Mouse (Mus musculus): ENCODE measurements at regions not wholly inside any gene's neighbourhood (a gene's known extent, or its start where the extent isn't known, plus 50 kb on each side); places are given as distances from the start of the nearest gene placed in this dataset.
A peak's percentile ranks its signal among the peaks of the same experiment; 100 is the strongest.

- Histone ChIP-seq H3K36me3 (ENCODE audit: insufficient read depth) (no peaks in the 10 kb centered on the region), H3K9me3 (ENCODE audit: low read depth, low read length) (no peaks in the 10 kb centered on the region), H3K27me3 (ENCODE audit: insufficient read depth, low read length) (no peaks in the 10 kb centered on the region), H3K9ac (no peak overlapping the region), H3K27ac (ENCODE audit: low read depth) (0 out of 2 replicates have a peak overlapping the region, but pooled peaks have one; percentile 19), H3K4me3 (ENCODE audit: low read depth, low read length) (no peak overlapping the region), H3K4me1 (ENCODE audit: insufficient read depth) (no peaks in the 10 kb centered on the region), H3K4me2 (no peak overlapping the region)
- TF ChIP-seq CTCF (IDR thresholded peaks at IDR 0.05; ENCODE audit: low read depth): no peak
- 31% methylated on average over 7 of the region's 7 CpGs for WGBS
- ATAC-seq (ENCODE audit: insufficient read depth): peak; percentile 83
- DNase-seq: peak; percentile 83
These were observed 145.1 kb downstream of the Rpl10-ps3 start for GRCm38 (mm10) chr9:50199422-50200218.

GRCm38 (mm10) chr9:50192400-50193110 is 152.2 kb downstream of the Rpl10-ps3 start:
- H3K4me3 ChIP-seq (ENCODE audit: low read depth, low read length): no peak overlapping the region
- H3K4me1 ChIP-seq (ENCODE audit: insufficient read depth): peaks cover 12% of the 10 kb centered on the region
- H3K9me3 ChIP-seq (ENCODE audit: low read depth, low read length): no peaks in the 10 kb centered on the region
- TF ChIP-seq CTCF (IDR thresholded peaks at IDR 0.05; ENCODE audit: low read depth): no peak
- no peaks in the 10 kb centered on the region for H3K27me3 ChIP-seq (ENCODE audit: insufficient read depth, low read length)
- H3K4me2 ChIP-seq: no peak overlapping the region
- ATAC-seq (ENCODE audit: insufficient read depth): peak; percentile 93
- no peak overlapping the region for H3K9ac ChIP-seq
- H3K36me3 ChIP-seq (ENCODE audit: insufficient read depth): no peaks in the 10 kb centered on the region
- peak; percentile 88 for DNase-seq
- 33% methylated on average over 5 of the region's 5 CpGs for whole genome bisulfite sequencing
- H3K27ac ChIP-seq (ENCODE audit: low read depth): peak overlapping the region; percentile 19

- ATAC-seq (ENCODE audit: insufficient read depth) (no peak), DNase-seq (peak; percentile 41)
- no peak overlapping the region for H3K27ac ChIP-seq (ENCODE audit: low read depth)
- H3K4me3 ChIP-seq (ENCODE audit: low read depth, low read length): no peak overlapping the region
- no peak overlapping the region for H3K4me2 ChIP-seq
- no peak overlapping the region for H3K9ac ChIP-seq
- no peaks in the 10 kb centered on the region for H3K27me3 ChIP-seq (ENCODE audit: insufficient read depth, low read length)
- H3K9me3 ChIP-seq (ENCODE audit: low read depth, low read length): no peaks in the 10 kb centered on the region
- no peak for TF ChIP-seq CTCF (IDR thresholded peaks at IDR 0.05; ENCODE audit: low read depth)
- peaks cover 12% of the 10 kb centered on the region for H3K4me1 ChIP-seq (ENCODE audit: insufficient read depth)
- 19% methylated on average over 3 of the region's 3 CpGs for WGBS
- H3K36me3 ChIP-seq (ENCODE audit: insufficient read depth): no peaks in the 10 kb centered on the region
These were observed 153.6 kb downstream of the Rpl10-ps3 start for GRCm38 (mm10) chr9:50191136-50191535.

DNA sequence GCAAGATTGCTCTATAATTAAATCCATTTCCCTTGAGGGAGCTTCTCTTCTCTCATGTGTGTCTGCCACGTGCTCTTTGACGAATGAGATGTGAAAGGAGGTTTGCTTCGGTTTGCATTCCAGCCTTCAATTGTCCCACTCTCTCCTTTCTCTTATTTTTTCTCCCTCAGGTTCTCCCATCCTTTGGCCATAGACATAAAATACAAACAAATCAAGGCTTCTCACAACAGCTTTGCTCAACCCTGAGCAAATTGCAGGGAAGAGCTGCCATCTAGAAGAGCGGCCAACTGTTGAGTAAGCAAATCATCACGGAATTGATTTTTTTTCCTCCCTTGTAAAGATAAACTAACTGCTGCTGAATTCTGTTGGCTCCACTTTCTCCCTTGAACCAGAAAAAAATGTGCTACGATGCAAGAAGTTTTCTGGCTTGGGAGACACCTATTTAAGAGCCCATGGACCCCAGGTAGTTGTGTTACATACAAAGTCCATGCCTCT is 156.1 kb downstream of the Rpl10-ps3 start:
- peaks cover 12% of the 10 kb centered on the region for H3K4me1 ChIP-seq (ENCODE audit: insufficient read depth)
- no peak overlapping the region for H3K4me2 ChIP-seq
- 35% methylated on average over 6 of the region's 6 CpGs for WGBS
- H3K27ac ChIP-seq (ENCODE audit: low read depth): peak overlapping the region; percentile 42; the same call in 1 of the 2 replicates
- no peak overlapping the region for H3K9ac ChIP-seq
- H3K4me3 ChIP-seq (ENCODE audit: low read depth, low read length): no peak overlapping the region
- no peaks in the 10 kb centered on the region for H3K36me3 ChIP-seq (ENCODE audit: insufficient read depth)
- TF ChIP-seq CTCF (IDR thresholded peaks at IDR 0.05; ENCODE audit: low read depth): no peak
- no peaks in the 10 kb centered on the region for H3K9me3 ChIP-seq (ENCODE audit: low read depth, low read length)
- peak; percentile 46 for ATAC-seq (ENCODE audit: insufficient read depth)
- peak; percentile 86 for DNase-seq
- H3K27me3 ChIP-seq (ENCODE audit: insufficient read depth, low read length): no peaks in the 10 kb centered on the region

DNA sequence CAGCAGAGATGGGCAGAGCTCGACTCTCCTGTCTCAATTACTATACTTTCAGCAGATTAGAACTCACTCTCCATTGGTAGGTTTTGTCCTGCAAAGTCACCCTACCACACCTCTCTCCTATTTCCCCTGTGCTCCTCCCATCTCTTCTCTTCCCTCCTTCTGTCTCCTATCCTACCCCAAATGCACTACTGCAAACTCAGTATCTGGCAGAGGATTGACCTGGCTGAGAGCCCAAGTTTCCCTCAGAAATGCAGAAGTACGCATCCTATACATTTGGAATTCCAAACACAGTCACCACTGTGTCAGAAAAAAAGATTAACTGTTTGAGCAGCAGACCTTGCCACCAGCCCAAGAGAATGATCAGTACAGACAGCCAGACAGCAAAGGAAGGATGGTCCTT is 163.4 kb downstream of the Rpl10-ps3 start:
- Histone ChIP-seq H3K36me3 (ENCODE audit: insufficient read depth) (no peaks in the 10 kb centered on the region), H3K4me3 (ENCODE audit: low read depth, low read length) (no peak overlapping the region), H3K9me3 (ENCODE audit: low read depth, low read length) (no peaks in the 10 kb centered on the region), H3K9ac (no peak overlapping the region), H3K4me1 (ENCODE audit: insufficient read depth) (no peaks in the 10 kb centered on the region), H3K27me3 (ENCODE audit: insufficient read depth, low read length) (no peaks in the 10 kb centered on the region), H3K27ac (ENCODE audit: low read depth) (no peak overlapping the region), H3K4me2 (no peak overlapping the region)
- no peak for TF ChIP-seq CTCF (IDR thresholded peaks at IDR 0.05; ENCODE audit: low read depth)
- DNase-seq (peak; percentile 80), ATAC-seq (ENCODE audit: insufficient read depth) (peak; percentile 56; the same call in 1 of the 2 replicates)
- 33% methylated on average over 2 of the region's 2 CpGs for WGBS

GRCm38 (mm10) chr9:50176131-50176530 is 168.6 kb downstream of the Rpl10-ps3 start:
- no peak overlapping the region for H3K27ac ChIP-seq (ENCODE audit: low read depth)
- H3K4me1 ChIP-seq (ENCODE audit: insufficient read depth): no peaks in the 10 kb centered on the region
- H3K27me3 ChIP-seq (ENCODE audit: insufficient read depth, low read length): no peaks in the 10 kb centered on the region
- no peak overlapping the region for H3K9ac ChIP-seq
- ATAC-seq (ENCODE audit: insufficient read depth) (no peak), DNase-seq (no peak)
- no peak overlapping the region for H3K4me3 ChIP-seq (ENCODE audit: low read depth, low read length)
- 79% methylated on average over 2 of the region's 2 CpGs for WGBS
- no peak for TF ChIP-seq CTCF (IDR thresholded peaks at IDR 0.05; ENCODE audit: low read depth)
- H3K9me3 ChIP-seq (ENCODE audit: low read depth, low read length): no peaks in the 10 kb centered on the region
- H3K4me2 ChIP-seq: no peak overlapping the region
- H3K36me3 ChIP-seq (ENCODE audit: insufficient read depth): no peaks in the 10 kb centered on the region

Data from lung, embryonic 14.5 days (tissue).